Mouse (Mus musculus) CD4-positive naive resting alpha-beta T cell, adult 76 days (primary cell): ENCODE data around the gene Zfp160. TPM values are rescaled to one million over a fixed set of nuclear protein-coding genes. Genes with fewer than 3 reads are reported as not detected.

ENCODE experiments used
- total RNA-seq: library from RNA; stranded (reverse); gene quantifications from one replicate; pipeline ENCODE4 v1.2.4, GENCODE M21; 2023

Gene Zfp160
- total RNA-seq: 11.2 TPM

GRCm38 (mm10) chr17:21008382-21009331 is at the start of gene Zfp160:
Zfp160 (plus strand) TSS chr17:21008903.

GRCm38 (mm10) chr17:20996364-20996763 is 12.3 kb upstream of the Zfp160 start, which contains the start of gene Vmn1r233:
Vmn1r233 (minus strand) TSS chr17:20996464.

Other genes starting within 250 kb of the Zfp160 start
- not detected for gene Vmn1r228, start 222.7 kb upstream of the Zfp160 start, total RNA-seq
- gene Vmn1r229, start 197.3 kb upstream of the Zfp160 start, total RNA-seq: not detected
- gene Vmn1r230, start 168.5 kb upstream of the Zfp160 start, total RNA-seq: not detected
- gene Vmn1r231, start 103.8 kb upstream of the Zfp160 start, total RNA-seq: not detected
- gene Vmn1r232, start 89.2 kb upstream of the Zfp160 start, total RNA-seq: not detected
- gene Ppp2r1a, start 63.6 kb upstream of the Zfp160 start, total RNA-seq: 288 TPM
- not detected for gene Vmn1r233, start 12.4 kb upstream of the Zfp160 start, total RNA-seq
- not detected for gene Vmn1r234, start 217.2 kb downstream of the Zfp160 start, total RNA-seq
- gene Vmn1r235, start 247.5 kb downstream of the Zfp160 start, total RNA-seq: not detected